Mouse (Mus musculus) splenic B cell, adult 2 months (primary cell): Measurements from ENCODE around the gene Grid2.

Experiments
- DNase-seq: peaks from one replicate; pipeline ENCODE4 v3.0.0-alpha.2; 2011; ENCODE audit warnings: low read depth, low spot score
- H3K27me3 ChIP-seq: 2 replicates; pipeline ENCODE4 v1.6.1; 2012; ENCODE audit warnings: mild to moderate bottlenecking, low read length, moderate library complexity, mixed read lengths; ENCODE audit not compliant: control insufficient read depth, poor library complexity, insufficient read depth, severe bottlenecking
- H3K36me3 ChIP-seq: 2 replicates; pipeline ENCODE4 v1.6.1; 2012; ENCODE audit warnings: mild to moderate bottlenecking, low read length, moderate library complexity, mixed read lengths; ENCODE audit not compliant: control insufficient read depth, poor library complexity, insufficient read depth, severe bottlenecking

Gene Grid2

DNA sequence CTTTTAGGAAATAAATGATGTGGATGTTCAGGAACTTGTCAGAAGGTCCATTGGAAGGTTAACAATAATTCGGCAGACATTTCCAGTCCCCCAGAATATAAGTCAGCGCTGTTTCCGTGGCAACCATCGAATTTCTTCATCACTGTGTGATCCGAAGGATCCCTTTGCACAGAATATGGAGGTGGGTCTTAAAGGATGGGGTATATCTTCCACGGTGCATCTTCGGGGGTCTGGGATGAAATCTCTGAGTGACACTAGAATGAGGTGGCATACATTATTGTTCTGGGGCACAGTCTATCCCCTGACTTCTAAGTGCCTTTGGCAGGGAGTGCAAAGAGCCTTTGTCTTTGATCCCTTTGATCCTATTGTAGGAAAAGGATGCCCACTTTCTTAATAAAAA, 808.2 kb downstream of the Grid2 start:
- no peak for DNase-seq
- no peaks in the 10 kb centered on the region for H3K27me3 ChIP-seq
- H3K36me3 ChIP-seq = no peaks in the 10 kb centered on the region

- Histone ChIP-seq H3K27me3 (no peaks in the 10 kb centered on the region), H3K36me3 (no peaks in the 10 kb centered on the region)
- no peak for DNase-seq
These were observed 809.0 kb downstream of the Grid2 start for GRCm38 (mm10) chr6:64064704-64065103.

- Histone ChIP-seq H3K36me3 (no peaks in the 10 kb centered on the region), H3K27me3 (no peaks in the 10 kb centered on the region)
- DNase-seq = no peak
These were observed 817.7 kb downstream of the Grid2 start for GRCm38 (mm10) chr6:64073406-64073805.

DNA sequence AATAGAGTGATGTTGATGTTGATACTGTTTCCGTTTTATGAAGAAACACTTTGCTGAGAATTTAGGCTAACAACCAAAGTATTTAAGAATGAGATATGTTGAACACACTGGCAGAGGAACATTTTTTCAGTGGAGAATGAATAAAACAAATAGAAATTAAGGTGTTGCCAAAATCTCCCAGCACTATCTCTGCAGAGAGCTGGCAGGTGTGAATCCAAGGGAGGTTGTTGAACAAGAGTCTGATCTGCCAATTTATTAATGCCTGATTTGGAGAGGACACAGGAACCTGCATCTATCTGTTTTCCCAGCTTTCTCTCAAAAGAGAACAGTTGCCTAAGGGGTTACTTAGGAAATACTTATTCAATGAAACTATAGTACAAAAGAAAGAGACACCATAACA, 822.2 kb downstream of the Grid2 start:
- DNase-seq = no peak
- Histone ChIP-seq H3K36me3 (no peaks in the 10 kb centered on the region), H3K27me3 (no peaks in the 10 kb centered on the region)

DNA sequence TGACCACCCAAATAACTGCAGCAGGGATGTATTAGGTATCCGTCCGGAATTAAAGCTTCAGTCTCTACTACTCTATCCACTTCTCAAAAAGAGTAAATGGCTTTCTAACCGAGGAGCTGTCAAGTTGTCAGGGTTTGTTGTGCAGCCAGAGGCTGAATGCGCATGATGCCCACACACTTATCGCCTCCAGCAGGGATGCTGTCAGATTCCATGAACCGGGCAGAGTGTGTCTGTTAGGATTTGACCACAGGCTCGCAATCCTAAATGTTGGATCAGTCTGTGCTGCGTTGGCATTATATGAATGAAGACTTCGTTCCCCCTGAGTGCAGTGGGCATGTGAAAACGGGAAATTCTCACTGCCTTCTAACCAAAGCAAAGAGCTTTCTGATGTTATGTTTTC, 843.0 kb downstream of the Grid2 start:
- H3K36me3 ChIP-seq = no peaks in the 10 kb centered on the region
- DNase-seq = no peak
- no peaks in the 10 kb centered on the region for H3K27me3 ChIP-seq

- no peaks in the 10 kb centered on the region for H3K27me3 ChIP-seq
- H3K36me3 ChIP-seq = no peaks in the 10 kb centered on the region
- DNase-seq = no peak
These were observed 858.9 kb downstream of the Grid2 start for GRCm38 (mm10) chr6:64114594-64114993.

DNA sequence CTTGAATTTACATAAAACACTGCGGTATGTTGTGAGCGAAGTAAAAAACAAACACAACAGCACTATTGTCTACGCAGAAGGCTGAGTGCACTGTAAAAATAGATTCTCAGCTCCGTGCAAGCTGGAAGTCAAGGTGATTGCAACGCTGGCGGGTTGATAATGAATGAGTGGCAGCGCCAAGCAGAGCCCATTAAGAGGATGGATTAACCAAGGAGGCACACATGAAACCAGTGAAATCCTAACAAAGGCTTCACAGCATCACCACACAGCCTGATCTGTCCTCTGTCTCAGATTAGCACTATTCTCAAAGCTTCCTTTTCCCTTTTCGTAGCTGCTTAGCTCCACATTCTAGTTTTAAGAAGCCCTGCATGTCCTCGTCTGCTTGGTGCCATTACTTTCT, 880.6 kb downstream of the Grid2 start:
- H3K27me3 ChIP-seq = no peaks in the 10 kb centered on the region

GRCm38 (mm10) chr6:64148613-64149012, 892.9 kb downstream of the Grid2 start:
- no peak for DNase-seq
- H3K36me3 ChIP-seq = no peaks in the 10 kb centered on the region
- no peaks in the 10 kb centered on the region; the same call in 1 of the 2 replicates for H3K27me3 ChIP-seq

More for the DNA sequence above, 880.6 kb downstream of the Grid2 start:
- no peaks in the 10 kb centered on the region for H3K36me3 ChIP-seq
- DNase-seq = no peak

- H3K36me3 ChIP-seq = no peaks in the 10 kb centered on the region
- no peak for DNase-seq
- H3K27me3 ChIP-seq = no peaks in the 10 kb centered on the region
These were observed 919.4 kb downstream of the Grid2 start for GRCm38 (mm10) chr6:64174995-64175612.

DNA sequence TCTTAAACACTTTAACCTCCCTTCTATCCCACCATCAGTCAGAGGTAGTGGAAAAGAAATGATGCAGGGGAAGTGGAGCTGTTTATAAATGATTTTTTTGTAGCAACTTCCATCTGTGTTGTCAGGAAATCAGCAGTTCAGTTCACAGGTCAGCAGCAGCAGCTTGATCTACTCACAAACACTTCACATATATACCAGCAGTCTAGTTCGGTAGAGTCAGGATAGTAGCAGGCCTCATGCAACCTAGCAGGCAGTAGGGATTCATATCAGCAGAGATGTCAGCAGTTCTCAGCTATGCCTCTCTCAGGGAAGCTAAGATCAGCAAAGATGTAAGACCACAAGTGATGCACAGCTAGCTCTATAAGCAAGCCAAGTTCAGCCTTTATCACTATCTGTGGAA, 938.0 kb downstream of the Grid2 start:
- Histone ChIP-seq H3K36me3 (no peaks in the 10 kb centered on the region), H3K27me3 (no peaks in the 10 kb centered on the region)
- DNase-seq = no peak

DNA sequence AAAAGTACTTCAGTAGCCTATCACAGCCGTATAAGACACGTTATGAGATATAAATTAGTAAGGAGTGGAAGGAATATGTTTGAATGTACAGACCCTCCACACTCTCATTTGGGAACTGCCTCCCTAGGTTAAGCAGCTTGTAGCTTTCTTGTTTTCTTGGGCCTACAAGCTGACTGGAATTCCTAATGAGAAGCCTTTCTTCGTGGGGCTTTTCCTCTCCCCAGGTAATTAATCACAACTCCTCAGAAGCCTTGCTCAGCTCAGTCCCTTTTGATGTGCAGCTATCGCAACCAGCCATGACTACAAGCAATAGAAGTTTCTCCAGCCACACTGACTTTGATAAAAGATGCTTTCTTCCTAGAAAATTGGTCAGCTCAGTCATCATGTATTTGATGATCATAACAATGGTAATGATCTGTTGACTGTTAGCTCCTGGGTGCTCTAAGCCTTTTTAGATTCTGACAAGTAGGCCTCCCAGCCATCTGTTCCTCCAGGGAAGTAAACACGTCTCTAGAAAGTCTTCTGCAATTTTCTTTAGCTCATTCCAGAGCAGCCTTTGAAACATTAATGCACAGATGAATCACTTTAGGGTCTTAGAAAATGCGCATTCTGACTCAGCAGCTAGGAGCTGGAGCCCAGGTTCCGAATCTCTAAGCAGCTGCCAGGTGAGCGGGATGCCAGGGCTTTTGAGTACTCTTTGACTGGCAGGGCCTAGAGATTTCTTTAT, 946.9 kb downstream of the Grid2 start:
- Histone ChIP-seq H3K27me3 (no peaks in the 10 kb centered on the region), H3K36me3 (no peaks in the 10 kb centered on the region)
- no peak for DNase-seq

DNA sequence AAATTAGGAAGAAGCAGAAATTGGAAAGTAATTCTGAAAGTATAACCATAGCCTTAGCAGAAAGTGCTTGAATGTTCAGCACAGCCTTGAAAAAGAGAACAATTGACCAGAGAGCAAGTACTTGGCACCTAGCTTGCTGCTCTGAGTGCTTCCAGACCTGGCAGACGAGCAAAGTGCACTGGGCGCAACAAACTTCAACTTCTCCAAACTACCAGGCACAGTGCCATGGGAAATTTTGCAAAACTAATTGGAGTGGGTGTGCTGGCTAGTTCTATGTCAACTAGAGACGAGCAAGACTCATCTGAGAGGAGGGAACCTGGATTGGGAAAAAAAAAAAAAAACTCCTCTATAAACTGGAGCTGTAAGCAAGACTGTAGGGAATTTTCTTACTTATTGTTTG, 980.7 kb downstream of the Grid2 start:
- H3K36me3 ChIP-seq = no peaks in the 10 kb centered on the region
- DNase-seq = no peak
- no peaks in the 10 kb centered on the region for H3K27me3 ChIP-seq

- no peaks in the 10 kb centered on the region for H3K36me3 ChIP-seq
- H3K27me3 ChIP-seq = no peaks in the 10 kb centered on the region
- DNase-seq = no peak
These were observed 984.9 kb downstream of the Grid2 start for GRCm38 (mm10) chr6:64240526-64240925.

GRCm38 (mm10) chr6:64245951-64246350, 990.3 kb downstream of the Grid2 start:
- H3K27me3 ChIP-seq = no peaks in the 10 kb centered on the region
- H3K36me3 ChIP-seq = no peaks in the 10 kb centered on the region
- DNase-seq = no peak

DNA sequence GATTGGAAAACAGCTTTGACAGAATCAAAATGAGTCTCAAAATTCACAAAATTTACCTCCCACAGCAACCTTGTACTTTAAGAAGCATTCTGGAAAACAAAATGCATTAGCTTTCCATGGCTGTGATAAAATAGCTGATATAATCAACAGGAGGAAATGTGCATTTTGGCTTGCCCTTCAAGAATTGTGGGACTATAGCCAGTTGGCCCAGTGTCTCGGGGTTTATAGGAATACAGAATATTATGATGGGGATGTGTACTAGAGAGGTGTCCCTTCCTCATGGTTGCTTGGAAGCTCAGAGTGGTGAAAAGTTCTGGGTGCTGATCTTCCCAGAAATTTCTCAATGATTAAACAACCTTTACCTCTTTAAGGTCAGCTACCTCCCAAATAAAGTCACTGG, 995.4 kb downstream of the Grid2 start:
- H3K27me3 ChIP-seq = no peaks in the 10 kb centered on the region
- DNase-seq = no peak
- no peaks in the 10 kb centered on the region for H3K36me3 ChIP-seq

GRCm38 (mm10) chr6:64263517-64263916, 1007.8 kb downstream of the Grid2 start:
- Histone ChIP-seq H3K36me3 (no peaks in the 10 kb centered on the region), H3K27me3 (no peaks in the 10 kb centered on the region)
- no peak for DNase-seq
